Mouse (Mus musculus) liver, adult 2 months (tissue): Measurements from ENCODE around the gene Usp18.

Experiments used
- CTCF ChIP-seq: fragments of 200-500 bp; IDR thresholded peaks from 2 replicates; pipeline ENCODE4 v1.5.1; 2011; ENCODE audit warnings: low read depth, low read length, control low read depth
- POLR2A ChIP-seq: fragments of 200-500 bp; IDR thresholded peaks from 2 replicates; pipeline ENCODE4 v1.6.1; 2011; ENCODE audit warnings: low read length, control low read depth; ENCODE audit not compliant: insufficient read depth; ENCODE audit errors: extremely low read depth

DNA sequence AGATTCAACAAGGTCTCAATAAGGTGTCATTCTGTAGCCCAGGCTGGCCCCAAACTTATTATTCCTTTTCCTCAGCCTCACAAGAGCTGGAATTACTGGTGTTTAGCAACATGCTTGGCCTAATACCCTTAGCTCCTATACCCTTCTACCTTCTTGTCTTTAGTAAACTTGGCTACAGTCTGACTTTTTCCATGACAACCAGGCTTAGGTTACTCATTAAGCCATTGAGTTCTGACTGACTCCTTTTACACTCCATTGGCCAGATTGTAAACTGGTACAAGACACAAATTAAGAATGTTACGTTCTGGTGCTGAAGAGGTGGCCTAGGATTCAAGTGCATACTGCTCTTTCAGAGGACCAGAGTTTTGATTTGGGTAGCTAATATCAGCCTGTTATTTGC is 4.7 kb downstream of the Usp18 start:
- TF ChIP-seq CTCF (no peak), POLR2A (no peak)
